Mouse (Mus musculus): ENCODE measurements around the gene Cryl1. TPM values are rescaled to one million over a fixed set of nuclear protein-coding genes. Genes with fewer than 3 reads are reported as not detected.

Cryl1 gene
- total and polyA plus RNA-seq, 2 experiments from 2014 or later: 11.5 to 19.2 TPM

DNA sequence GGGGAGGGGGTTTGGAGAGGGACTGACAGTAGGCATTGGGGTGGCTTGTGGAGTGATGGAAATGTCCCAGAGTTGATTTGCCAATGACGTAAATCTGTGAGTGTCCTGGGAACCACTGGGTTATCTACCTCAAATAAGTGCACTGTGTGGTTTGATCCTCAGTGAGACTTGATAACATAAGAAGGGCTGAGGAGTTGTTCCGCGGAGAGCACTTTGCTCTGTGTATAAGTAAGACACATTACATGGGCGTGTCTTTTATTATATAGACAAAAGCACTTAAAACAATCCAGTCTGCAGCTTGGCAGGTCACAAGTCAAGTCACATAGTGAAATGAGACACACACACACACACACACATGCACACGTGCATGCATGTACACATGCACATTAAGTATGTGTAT, 155.4 kb downstream of the Cryl1 start:
- Histone ChIP-seq H3K4me1 (ENCODE audit: insufficient read depth) (no peaks in the 10 kb centered on the region), H3K27ac (ENCODE audit: low read depth, low read length) (no peak overlapping the region), H3K9me3 (ENCODE audit: low read length) (no peaks in the 10 kb centered on the region), H3K9ac (no peak overlapping the region), H3K27me3 (ENCODE audit: insufficient read depth, low read length) (no peaks in the 10 kb centered on the region), H3K4me3 (ENCODE audit: low read depth, low read length) (no peak overlapping the region), H3K4me2 (ENCODE audit: low read depth) (no peak overlapping the region), H3K36me3 (ENCODE audit: insufficient read depth) (no peaks in the 10 kb centered on the region)
- 90% methylated on average over 5 of the region's 5 CpGs for WGBS
- ATAC-seq: no peak
- TF ChIP-seq CTCF (IDR thresholded peaks at IDR 0.05; ENCODE audit: low read depth): no peak
- DNase-seq: no peak

DNA sequence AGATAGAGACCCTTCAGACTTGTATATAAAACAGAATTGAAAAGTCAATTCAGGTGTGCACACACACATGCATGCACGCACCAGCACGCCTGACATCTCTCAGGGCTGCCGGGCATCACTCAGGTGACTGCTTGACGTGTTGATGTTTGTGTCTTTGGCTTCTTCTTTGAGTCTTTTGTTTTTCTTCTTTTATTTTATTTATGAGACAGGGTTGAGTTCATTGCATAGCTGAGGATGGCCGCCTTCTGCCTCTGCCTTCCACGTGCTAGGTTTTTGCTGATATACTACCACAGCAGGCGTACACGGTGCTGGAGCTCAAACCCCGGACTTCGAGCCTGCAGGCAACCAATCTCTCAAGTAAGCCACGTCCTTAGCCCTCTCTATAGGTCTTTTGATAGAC, 163.1 kb downstream of the Cryl1 start:
- no peaks in the 10 kb centered on the region for H3K27me3 ChIP-seq (ENCODE audit: insufficient read depth, low read length)
- no peak for TF ChIP-seq CTCF (IDR thresholded peaks at IDR 0.05; ENCODE audit: low read depth)

DNA sequence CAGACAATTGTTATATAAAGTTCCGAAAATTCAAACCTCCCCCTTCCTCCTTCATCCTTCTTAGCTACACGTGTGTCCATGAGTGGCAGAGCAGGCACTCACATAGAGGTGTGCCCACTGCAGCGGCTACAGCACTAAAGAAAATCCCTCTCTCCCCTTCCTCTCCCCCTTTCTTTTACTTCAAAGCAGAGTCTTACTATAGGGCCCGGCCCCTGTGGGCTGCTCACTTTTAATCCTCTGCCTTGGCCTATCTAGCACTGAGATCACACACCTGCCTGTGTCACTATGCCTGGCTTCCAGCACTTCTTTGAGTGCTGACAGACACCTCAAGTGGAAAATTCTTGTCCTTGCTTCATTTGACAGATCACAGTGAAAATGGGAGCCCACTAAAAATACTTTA, 163.6 kb downstream of the Cryl1 start:
- no peak overlapping the region for H3K27ac ChIP-seq (ENCODE audit: low read depth, low read length)
- H3K4me1 ChIP-seq (ENCODE audit: insufficient read depth): no peaks in the 10 kb centered on the region
- no peaks in the 10 kb centered on the region for H3K36me3 ChIP-seq (ENCODE audit: insufficient read depth)
- no peaks in the 10 kb centered on the region for H3K27me3 ChIP-seq (ENCODE audit: insufficient read depth, low read length)
- no peaks in the 10 kb centered on the region for H3K9me3 ChIP-seq (ENCODE audit: low read length)
- DNase-seq: no peak
- TF ChIP-seq CTCF (IDR thresholded peaks at IDR 0.05; ENCODE audit: low read depth): no peak
- no peak overlapping the region for H3K9ac ChIP-seq
- H3K4me3 ChIP-seq (ENCODE audit: low read depth, low read length): no peak overlapping the region
- H3K4me2 ChIP-seq (ENCODE audit: low read depth): no peak overlapping the region
- WGBS: 7% methylated on average over 4 of the region's 4 CpGs
- no peak for ATAC-seq

More for the DNA sequence above, 163.1 kb downstream of the Cryl1 start:
- DNase-seq (no peak), ATAC-seq (no peak)
- Histone ChIP-seq H3K4me1 (ENCODE audit: insufficient read depth) (no peaks in the 10 kb centered on the region), H3K27ac (ENCODE audit: low read depth, low read length) (no peak overlapping the region), H3K9ac (no peak overlapping the region), H3K36me3 (ENCODE audit: insufficient read depth) (no peaks in the 10 kb centered on the region), H3K4me3 (ENCODE audit: low read depth, low read length) (no peak overlapping the region), H3K4me2 (ENCODE audit: low read depth) (no peak overlapping the region), H3K9me3 (ENCODE audit: low read length) (no peaks in the 10 kb centered on the region)
- 76% methylated on average over 11 of the region's 11 CpGs for WGBS

DNA sequence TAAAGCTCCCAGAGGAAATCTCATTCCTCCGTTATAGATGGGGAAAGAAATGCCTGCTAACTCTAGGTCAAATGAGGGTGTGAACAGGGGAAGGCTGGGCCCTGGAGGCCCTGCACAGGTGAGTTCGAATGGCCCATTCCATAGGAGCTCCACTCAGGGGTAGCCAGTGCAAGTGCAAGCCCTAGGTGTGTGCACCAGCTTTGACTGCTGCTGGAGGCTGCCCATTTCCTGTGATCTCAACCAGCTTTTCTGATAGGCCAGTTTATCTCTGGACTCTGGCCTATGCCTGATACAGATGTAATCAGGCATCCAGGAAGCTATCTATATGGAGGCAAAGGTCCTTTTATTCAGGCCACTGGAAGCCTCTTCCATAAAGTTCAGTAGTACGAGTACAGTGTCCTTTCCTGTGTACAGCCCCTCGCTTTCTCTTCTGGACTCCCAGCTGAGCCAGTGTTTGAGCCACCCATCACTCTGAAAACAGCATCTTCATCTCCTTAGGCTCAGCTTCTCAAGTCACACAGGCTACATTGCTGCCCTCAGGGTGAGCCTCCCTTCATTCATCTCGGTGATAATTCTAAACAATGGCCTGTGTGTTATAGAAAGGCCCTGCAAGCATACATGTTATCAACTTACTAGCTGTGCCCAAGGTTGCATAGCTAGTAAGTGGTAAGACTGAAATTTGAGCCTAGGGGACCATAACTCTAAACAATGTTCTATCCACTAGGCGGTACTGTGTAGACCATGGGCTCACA, 167.9 kb downstream of the Cryl1 start:
- no peak for ATAC-seq
- no peak overlapping the region for H3K4me3 ChIP-seq (ENCODE audit: low read depth, low read length)
- H3K27ac ChIP-seq (ENCODE audit: low read depth, low read length): no peak overlapping the region
- H3K9ac ChIP-seq: no peak overlapping the region
- no peaks in the 10 kb centered on the region for H3K27me3 ChIP-seq (ENCODE audit: insufficient read depth, low read length)
- TF ChIP-seq CTCF (IDR thresholded peaks at IDR 0.05; ENCODE audit: low read depth): no peak
- H3K4me2 ChIP-seq (ENCODE audit: low read depth): no peak overlapping the region
- WGBS: 79% methylated on average over 6 of the region's 6 CpGs
- H3K4me1 ChIP-seq (ENCODE audit: insufficient read depth): no peaks in the 10 kb centered on the region
- H3K36me3 ChIP-seq (ENCODE audit: insufficient read depth): no peaks in the 10 kb centered on the region
- no peak for DNase-seq
- no peaks in the 10 kb centered on the region for H3K9me3 ChIP-seq (ENCODE audit: low read length)

Other genes with a start within 250 kb of the Cryl1 start
- 14.8 and 20.8 TPM in 2 replicates for gene Ift88, start 25.5 kb upstream of the Cryl1 start, total RNA-seq (2014; rRNA removed)
- gene Ift88, start 25.5 kb upstream of the Cryl1 start, polyA plus RNA-seq (2015; fragmentation: Nextera tagmentation; extraction: Ambion mirVana): 10.6 and 15.0 TPM in 2 replicates
- 38.8 and 47.6 TPM in 2 replicates for gene Il17d, start 126.2 kb upstream of the Cryl1 start, total RNA-seq (2014; rRNA removed)
- 8.5 and 9.8 TPM in 2 replicates for gene Il17d, start 126.2 kb upstream of the Cryl1 start, polyA plus RNA-seq (2015; fragmentation: Nextera tagmentation; extraction: Ambion mirVana)
- gene Eef1akmt1, start 173.1 kb upstream of the Cryl1 start, total RNA-seq (2014; rRNA removed): 45.7 and 58.4 TPM in 2 replicates
- gene Eef1akmt1, start 173.1 kb upstream of the Cryl1 start, polyA plus RNA-seq (2015; fragmentation: Nextera tagmentation; extraction: Ambion mirVana): 82.9 and 84.9 TPM in 2 replicates

Measured in forebrain, postnatal 0 days (tissue).